Mouse (Mus musculus) CH12.LX (cell line): ENCODE measurements around the gene Pcsk2.

Source experiments
- CTCF ChIP-seq, 2 experiments: IDR thresholded peaks in 1 of 2; conservative IDR thresholded peaks in 1 of 2; 2 replicates each; pipeline ENCODE4 v1.5.1; 2011 to 2012; ENCODE audit warnings: low read depth in 2 of 2, low read length in 2 of 2, improper control_type of control experiment in 1 of 2, inconsistent platforms in 1 of 2, mild to moderate bottlenecking in 1 of 2, moderate library complexity in 1 of 2
- JUN ChIP-seq: IDR thresholded peaks from 2 replicates; pipeline ENCODE4 v1.6.1; 2011; ENCODE audit warnings: low read depth, mild to moderate bottlenecking, low read length, improper control_type of control experiment, moderate library complexity; ENCODE audit not compliant: insufficient read depth
- JUND ChIP-seq: conservative IDR thresholded peaks from 2 replicates; pipeline ENCODE4 v1.6.1; 2011; ENCODE audit warnings: low read depth, low read length, improper control_type of control experiment
- MAX ChIP-seq: IDR thresholded peaks from 2 replicates; pipeline ENCODE4 v1.6.1; 2011; ENCODE audit warnings: low read length, improper control_type of control experiment
- PAX5 ChIP-seq: IDR thresholded peaks from 2 replicates; pipeline ENCODE4 v1.6.1; 2012; ENCODE audit warnings: low read length, inconsistent platforms, mixed read lengths
- POLR2A ChIP-seq: IDR thresholded peaks from 2 replicates; pipeline ENCODE4 v1.6.1; 2011; ENCODE audit warnings: low read depth, mild to moderate bottlenecking, improper control_type of control experiment, low read length
- TBP ChIP-seq: conservative IDR thresholded peaks from 2 replicates; pipeline ENCODE4 v1.6.1; 2011; ENCODE audit warnings: low read depth, low read length, improper control_type of control experiment
- UBTF ChIP-seq: IDR thresholded peaks from 2 replicates; pipeline ENCODE4 v1.6.1; 2012; ENCODE audit warnings: low read depth, mild to moderate bottlenecking, inconsistent platforms, low read length, improper control_type of control experiment, moderate library complexity
- ZNF384 ChIP-seq: IDR thresholded peaks from 2 replicates; pipeline ENCODE4 v1.6.1; 2012; ENCODE audit warnings: low read depth, low read length, improper control_type of control experiment, inconsistent platforms

DNA sequence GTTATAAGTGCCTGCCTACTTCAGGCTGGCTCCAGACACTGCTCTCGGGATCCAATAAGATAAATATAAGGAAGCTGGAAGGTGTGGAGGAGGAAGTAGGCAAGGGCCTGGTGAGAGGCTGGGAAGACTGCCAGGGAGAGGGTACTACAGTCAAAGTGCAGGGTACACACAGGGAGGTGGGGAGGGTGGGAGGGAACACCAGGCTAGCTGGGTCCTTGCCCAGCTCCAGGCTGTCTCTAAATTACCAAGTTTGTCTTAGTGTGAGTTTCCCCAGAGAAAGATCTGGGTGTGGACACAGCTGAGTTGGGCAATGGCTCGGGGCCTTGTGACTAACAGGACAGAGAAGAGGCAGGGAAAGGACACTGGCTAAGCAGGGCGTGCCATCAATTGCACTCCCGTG, 300.8 kb downstream of the Pcsk2 start:
- no peak for TF ChIP-seq PAX5
- no peak for TF ChIP-seq POLR2A
- TF ChIP-seq JUN: no peak
- TF ChIP-seq ZNF384: no peak
- TF ChIP-seq MAX: no peak
- TF ChIP-seq CTCF (conservative IDR thresholded peaks at IDR 0.05 in 1 of 2, IDR thresholded peaks at IDR 0.05 in 1 of 2; ENCODE audit: low read depth in 2 of 2, low read length in 2 of 2): no peak
- TF ChIP-seq JUND: no peak
- TF ChIP-seq TBP: no peak
- TF ChIP-seq UBTF: no peak
